Mouse (Mus musculus): ENCODE measurements around the gene Dhx40. TPM values are rescaled to one million over a fixed set of nuclear protein-coding genes. Genes with fewer than 3 reads are reported as not detected.
A peak's percentile ranks its signal among the peaks of the same experiment; 100 is the strongest.
"Not testable (repeated sequence)": the region's sequence is repeated elsewhere in the genome, so short reads cannot be mapped to it uniquely, and the experiment has no call there.

The Dhx40 gene
- total RNA-seq, 2 experiments from 2014 or later, result 9.8 to 11.1 TPM

DNA sequence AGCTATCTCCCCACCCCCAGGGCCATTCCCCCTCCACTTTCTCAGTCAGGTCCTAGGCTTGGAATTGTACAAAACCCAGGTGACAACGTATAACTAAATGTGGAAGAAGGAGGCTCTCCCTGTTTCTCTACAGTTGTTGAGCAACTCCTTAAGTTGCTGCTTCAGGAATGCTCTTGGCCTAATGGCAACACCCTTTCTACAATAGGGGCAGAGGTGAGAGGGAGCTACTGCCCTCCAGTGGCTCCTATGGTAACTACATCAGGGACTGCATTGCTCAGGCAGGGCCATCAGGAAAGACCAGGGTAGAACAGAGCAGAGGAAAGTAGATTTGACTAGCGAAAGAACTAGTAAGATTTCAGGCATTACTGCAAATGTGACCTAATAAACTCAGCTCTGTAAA lies 28.8 kb upstream of the Dhx40 start:
- DNase-seq, result peak; percentile 80
- peak overlapping the region; percentile 40; the same call in 1 of the 2 replicates for H3K27ac ChIP-seq
- TF ChIP-seq CTCF (IDR thresholded peaks at IDR 0.05), result peak; percentile 83
- H3K4me3 ChIP-seq, result no peak overlapping the region
- intact Hi-C loops (cut with DNase I), result no loop called here

DNA sequence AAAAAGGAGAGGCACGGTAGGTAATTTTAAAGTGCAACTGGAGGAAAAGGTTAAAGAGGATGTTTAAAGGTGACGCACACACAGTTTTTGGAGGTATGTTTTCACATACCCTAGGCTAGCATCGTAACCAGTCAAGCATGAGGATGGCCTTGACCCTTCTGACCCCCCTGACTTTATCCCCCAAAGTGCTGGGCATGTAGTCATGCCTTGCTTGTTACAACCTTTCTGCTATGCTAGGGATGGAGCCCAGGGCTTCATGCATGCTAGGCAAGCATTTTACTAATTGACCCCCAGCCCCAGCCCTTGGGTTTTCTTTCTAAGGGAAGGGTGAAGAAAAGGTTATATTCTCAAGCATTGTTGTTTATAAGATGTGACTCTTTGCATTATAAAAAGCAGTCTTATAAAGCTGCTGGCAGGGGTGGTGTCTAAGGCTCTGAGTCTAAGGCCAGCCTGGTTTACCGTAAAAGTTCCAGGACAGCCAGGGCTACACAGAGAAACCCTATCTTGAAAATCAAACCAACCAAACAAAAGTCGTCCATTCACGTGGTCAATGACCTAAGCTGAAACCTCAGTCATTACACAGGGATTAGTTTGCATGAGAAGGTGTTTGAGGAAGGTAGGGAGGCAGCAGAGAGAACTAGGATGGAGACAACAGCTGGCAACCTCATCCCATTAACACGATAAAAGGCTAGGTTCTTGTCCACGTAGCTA lies 27.2 kb upstream of the Dhx40 start:
- Histone ChIP-seq H3K27ac (no peak overlapping the region), H3K4me3 (no peak overlapping the region)
- no peak for TF ChIP-seq CTCF (IDR thresholded peaks at IDR 0.05)
- intact Hi-C loops (cut with DNase I), result no loop called here
- no peak for DNase-seq

- intact Hi-C loops (cut with DNase I), result no loop called here
- TF ChIP-seq CTCF (IDR thresholded peaks at IDR 0.05), result no peak
- DNase-seq, result no peak
- no peak overlapping the region for H3K4me3 ChIP-seq
- no peak overlapping the region for H3K27ac ChIP-seq
Measured at GRCm38 (mm10) chr11:86834050-86834449, 26.5 kb upstream of the Dhx40 start.

DNA sequence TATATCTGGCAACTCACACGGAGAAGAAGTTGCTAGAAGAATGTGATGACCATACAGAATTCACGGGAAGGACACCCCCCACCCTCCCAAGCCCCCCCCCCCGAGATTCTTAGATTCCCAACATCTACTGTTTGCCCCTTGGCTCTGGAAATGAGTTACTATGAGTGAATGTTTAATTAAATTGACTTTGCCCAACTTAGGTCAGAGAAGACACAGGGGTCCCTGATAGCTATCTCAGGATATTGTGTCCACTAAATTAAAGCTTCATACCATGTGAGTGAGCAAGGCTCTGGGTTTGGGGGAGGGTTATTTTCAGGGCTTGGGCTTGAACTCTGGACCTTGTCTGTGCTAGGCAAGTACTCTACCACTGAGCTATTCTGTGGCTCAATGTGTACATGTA lies 25.6 kb upstream of the Dhx40 start:
- no peak overlapping the region for H3K27ac ChIP-seq
- DNase-seq, result no peak
- no peak overlapping the region for H3K4me3 ChIP-seq
- intact Hi-C loops (cut with DNase I), result no loop called here
- TF ChIP-seq CTCF (IDR thresholded peaks at IDR 0.05), result no peak

- intact Hi-C loops (cut with DNase I), result no loop called here
- Histone ChIP-seq H3K27ac (peak overlapping the region; percentile 28; the same call in 1 of the 2 replicates), H3K4me3 (no peak overlapping the region)
- TF ChIP-seq CTCF (IDR thresholded peaks at IDR 0.05), result no peak
- DNase-seq, result no peak
Measured at GRCm38 (mm10) chr11:86828396-86828795, 20.9 kb upstream of the Dhx40 start.

GRCm38 (mm10) chr11:86827476-86828245 lies 20.1 kb upstream of the Dhx40 start:
- intact Hi-C loops (cut with DNase I), result no loop called here
- Histone ChIP-seq H3K27ac (peak overlapping the region; percentile 28; the same call in 1 of the 2 replicates), H3K4me3 (no peak overlapping the region)
- no peak for DNase-seq
- TF ChIP-seq CTCF (IDR thresholded peaks at IDR 0.05), result no peak

DNA sequence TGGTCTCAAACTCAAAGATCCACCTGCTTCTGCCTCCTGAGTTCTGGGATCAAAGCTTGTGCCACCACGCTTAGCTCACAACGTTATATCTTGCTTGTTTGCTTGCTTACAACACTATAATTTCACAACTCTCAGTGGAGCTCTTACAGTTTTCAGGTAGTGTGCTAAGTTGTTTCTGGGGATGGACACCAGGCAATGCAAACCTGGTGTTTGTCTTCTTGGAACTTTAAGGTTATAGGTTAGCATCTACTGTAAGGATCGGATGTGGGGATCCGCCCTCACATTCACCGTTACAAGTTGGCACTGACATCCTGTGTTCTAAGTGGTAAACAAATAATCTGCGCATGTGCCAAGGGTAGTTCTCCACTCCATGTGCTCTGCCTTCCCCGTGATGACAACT lies 16.9 kb upstream of the Dhx40 start:
- no peak for TF ChIP-seq CTCF (IDR thresholded peaks at IDR 0.05)
- no peak overlapping the region for H3K27ac ChIP-seq
- no peak overlapping the region for H3K4me3 ChIP-seq
- no peak for DNase-seq
- intact Hi-C loops (cut with DNase I), result no loop called here

GRCm38 (mm10) chr11:86822531-86822930 lies 15.0 kb upstream of the Dhx40 start:
- no peak for TF ChIP-seq CTCF (IDR thresholded peaks at IDR 0.05)
- Histone ChIP-seq H3K27ac (no peak overlapping the region), H3K4me3 (no peak overlapping the region)
- intact Hi-C loops (cut with DNase I), result no loop called here
- no peak for DNase-seq

- intact Hi-C loops (cut with DNase I), result no loop called here
- DNase-seq, result no peak
- Histone ChIP-seq H3K4me3 (no peak overlapping the region), H3K27ac (no peak overlapping the region)
- TF ChIP-seq CTCF (IDR thresholded peaks at IDR 0.05), result no peak
Measured at GRCm38 (mm10) chr11:86819536-86819935, 12.0 kb upstream of the Dhx40 start.

GRCm38 (mm10) chr11:86818928-86819327 lies 11.4 kb upstream of the Dhx40 start:
- intact Hi-C loops (cut with DNase I), result no loop called here
- Histone ChIP-seq H3K4me3 (no peak overlapping the region), H3K27ac (no peak overlapping the region)
- DNase-seq, result no peak
- TF ChIP-seq CTCF (IDR thresholded peaks at IDR 0.05), result no peak

DNA sequence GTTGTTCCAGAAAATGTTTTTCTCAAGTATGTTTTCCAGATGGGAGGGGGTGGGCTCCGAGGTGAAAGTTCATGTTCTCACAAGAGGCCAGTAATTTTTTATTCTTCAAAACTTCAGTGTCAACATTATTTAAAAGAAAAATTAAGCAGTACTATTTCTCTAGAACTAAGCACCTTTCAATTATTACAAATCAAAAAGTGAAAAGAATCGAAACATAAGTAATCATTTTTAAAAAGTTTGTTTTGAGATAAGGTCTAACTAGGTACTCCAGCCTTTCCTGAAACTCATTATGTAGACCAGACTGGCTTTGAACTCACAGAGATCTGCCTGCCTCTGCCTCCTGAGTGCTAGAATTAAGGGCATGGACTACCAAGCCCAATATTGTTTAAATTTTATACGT lies 8.7 kb upstream of the Dhx40 start:
- intact Hi-C loops (cut with DNase I); H3K4me3 ChIP-seq; DNase-seq: not testable (repeated sequence)
- H3K27ac ChIP-seq, result peak overlapping the region; percentile 35; the same call in 1 of the 2 replicates

- H3K27ac ChIP-seq; intact Hi-C loops (cut with DNase I); DNase-seq: not testable (repeated sequence)
- peak overlapping the region; percentile 55 for H3K4me3 ChIP-seq
Measured at GRCm38 (mm10) chr11:86814481-86814880, 6.9 kb upstream of the Dhx40 start.

- intact Hi-C loops (cut with DNase I); H3K27ac ChIP-seq; H3K4me3 ChIP-seq; DNase-seq: not testable (repeated sequence)
Measured at GRCm38 (mm10) chr11:86813256-86813655, 5.7 kb upstream of the Dhx40 start.

- Histone ChIP-seq H3K27ac (no peak overlapping the region), H3K4me3 (no peak overlapping the region)
- TF ChIP-seq CTCF (IDR thresholded peaks at IDR 0.05), result no peak
- DNase-seq, result no peak
- intact Hi-C loops (cut with DNase I), result no loop called here
Measured at GRCm38 (mm10) chr11:86811326-86811630, 3.7 kb upstream of the Dhx40 start.
